Mouse (Mus musculus): Measurements from ENCODE around the gene A430078G23Rik.

The A430078G23Rik gene

DNA sequence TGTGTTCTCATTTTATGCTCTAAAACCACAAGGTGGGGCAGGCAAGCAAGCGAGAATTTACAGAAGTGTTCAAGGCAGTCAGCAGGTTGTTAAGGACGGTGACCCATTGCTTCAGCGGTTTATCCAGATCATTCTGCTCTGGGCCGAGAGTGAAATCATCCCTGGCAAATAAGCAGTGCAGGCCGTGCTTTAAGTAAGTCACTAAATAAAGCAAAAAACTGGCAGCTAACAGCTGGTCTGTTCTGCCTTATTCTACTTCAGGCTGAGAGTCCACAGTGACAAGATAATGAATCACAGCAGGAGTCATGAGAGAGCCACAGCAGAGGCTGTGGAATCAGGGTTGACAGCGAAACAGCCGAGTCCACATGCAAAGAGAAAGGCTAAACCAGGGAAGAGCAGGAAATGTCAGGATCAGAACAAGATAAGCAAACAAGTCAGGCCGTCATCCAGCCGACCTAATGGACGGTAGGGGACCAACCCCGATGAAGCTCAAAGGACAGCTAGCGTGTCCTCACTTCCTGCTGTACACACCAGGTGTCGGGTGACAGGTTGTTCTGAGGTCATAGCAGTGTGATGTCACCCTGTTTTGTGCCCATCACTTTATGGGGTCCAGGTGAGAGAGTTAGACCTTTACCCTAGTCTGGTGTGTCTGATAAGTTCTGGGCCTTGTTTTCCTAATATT lies 4.9 kb upstream of the A430078G23Rik start:
- DNase-seq (ENCODE audit: low read depth, low spot score) = no peak

DNA sequence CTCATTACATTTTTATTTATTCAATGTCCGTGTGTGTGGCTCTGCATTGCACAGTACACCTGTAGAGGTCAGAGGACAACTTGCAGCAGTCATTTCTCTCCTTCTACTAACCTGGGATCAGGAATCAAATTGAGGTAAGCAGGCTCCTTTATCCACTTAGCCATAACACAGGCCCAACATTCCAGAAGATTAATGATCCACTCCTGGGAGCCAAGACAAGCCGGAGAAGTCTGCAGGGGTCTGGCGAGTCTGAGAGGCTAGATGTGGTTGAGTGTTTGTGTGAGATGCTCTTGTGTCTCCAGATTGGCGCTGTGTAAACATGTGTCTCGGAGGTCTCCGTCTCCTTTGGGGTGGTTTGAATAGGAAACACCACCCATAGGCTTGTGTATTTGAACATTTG lies 2.5 kb upstream of the A430078G23Rik start:
- no peak for DNase-seq (ENCODE audit: low read depth, low spot score)

DNA sequence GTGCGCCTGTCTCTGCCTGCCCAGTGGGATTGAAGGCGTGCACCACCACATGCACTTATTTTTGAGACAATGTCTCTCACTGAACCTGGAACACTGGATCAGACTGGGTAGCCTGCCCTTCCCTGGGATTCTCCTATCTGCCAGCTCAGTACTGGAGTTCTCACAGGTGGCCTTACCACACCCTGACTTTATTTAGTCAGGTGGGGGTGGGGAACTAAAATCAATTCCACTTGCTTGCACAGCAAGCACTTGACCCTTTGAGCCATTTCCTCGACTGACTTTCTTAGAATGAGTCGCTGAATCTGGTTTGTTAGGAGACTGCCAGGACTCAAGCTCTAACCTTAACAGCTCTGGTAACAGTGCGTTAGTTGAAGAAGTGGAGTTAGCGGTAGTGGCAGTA lies 500 bp upstream of the A430078G23Rik start:
- no peak for DNase-seq (ENCODE audit: low read depth, low spot score)

DNA sequence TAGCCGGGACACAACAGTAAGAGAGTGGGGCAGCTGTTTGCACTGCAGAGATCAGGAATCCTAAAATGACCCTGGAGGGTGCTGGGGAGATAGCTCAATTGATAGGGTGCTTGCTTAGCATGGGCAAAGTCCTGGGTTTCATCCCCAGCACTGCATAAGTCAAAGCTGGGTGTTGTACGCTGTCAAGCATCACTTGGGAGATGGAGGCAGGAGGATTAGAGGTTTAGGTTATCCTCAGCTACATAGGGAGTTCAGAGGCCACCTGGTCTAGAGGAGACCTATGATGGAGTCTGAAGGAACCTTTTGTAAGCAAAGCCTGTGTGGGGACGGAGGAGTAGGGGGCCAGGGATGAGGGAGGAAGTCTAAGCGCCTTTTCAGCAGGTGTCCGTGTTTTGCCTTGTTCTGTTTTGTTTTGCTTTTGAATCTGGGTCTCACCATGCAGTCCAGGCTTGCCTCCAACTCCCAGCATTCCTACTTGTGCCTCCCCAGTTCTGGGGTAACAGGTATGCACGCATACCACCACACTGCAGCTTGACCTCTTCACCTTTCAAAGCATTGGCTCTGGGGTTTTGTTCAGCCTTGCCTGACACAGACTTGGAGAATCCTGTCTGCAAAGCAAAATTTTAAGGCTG lies 712 bp downstream of the A430078G23Rik start:
- peak; percentile 28 for DNase-seq (ENCODE audit: low read depth, low spot score)

DNA sequence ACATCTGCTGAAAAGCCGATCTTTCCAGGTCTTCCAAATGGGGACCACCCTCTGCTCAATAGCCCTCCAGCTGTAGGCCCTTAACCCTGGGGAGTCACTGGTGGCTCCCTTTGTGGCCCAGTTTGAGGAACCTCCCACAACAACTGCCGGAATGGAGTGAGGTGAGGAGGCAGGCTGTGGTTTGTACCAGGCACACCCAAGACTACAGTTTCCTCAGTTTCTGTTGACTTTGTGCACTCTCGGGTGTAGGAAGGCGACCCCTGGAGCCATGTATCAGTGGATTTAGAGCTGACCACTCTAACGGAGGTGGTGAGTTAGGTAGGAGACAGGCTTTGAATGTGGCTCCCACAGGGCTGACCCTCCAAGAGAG lies 1.2 kb downstream of the A430078G23Rik start:
- DNase-seq (ENCODE audit: low read depth, low spot score) = peak; percentile 63

DNA sequence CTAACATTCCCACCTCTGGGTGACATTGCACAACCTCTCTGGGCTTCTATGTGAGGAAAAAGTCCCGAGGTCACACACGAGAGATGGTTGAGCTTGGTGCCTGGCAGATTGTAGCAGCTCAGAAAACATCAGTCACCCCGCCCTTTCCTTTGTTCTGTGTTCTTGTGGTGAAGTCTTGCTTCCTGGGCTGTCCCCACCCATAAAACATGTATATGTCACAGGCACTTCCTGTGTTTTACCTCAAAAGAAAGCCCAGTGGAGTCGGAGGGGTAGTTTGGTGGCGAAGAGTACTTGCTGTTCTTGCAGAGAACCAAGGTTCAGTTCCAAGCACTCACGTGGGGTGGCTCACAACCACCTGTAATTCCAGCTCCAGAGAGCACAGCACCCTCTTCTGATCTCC lies 2.4 kb downstream of the A430078G23Rik start:
- DNase-seq (ENCODE audit: low read depth, low spot score) = peak; percentile 91

DNA sequence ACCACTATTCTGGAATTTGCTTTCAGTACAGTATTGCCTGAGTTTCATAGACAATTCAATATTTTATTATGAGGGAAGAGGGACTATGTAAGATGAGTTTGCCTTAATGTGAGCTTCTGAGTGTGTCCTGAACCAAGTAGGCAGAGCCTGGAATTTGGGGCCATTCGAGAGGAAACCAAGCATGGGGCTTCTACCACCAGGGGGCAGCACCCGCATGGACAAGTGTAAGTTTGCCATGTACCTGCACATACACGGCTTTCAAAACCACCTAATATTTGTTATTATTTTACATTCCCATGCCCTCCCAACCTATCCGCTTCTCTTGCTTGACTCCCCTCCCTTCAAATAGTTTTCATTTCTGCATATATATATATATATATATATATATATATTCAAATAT lies 4.8 kb downstream of the A430078G23Rik start:
- peak; percentile 88 for DNase-seq (ENCODE audit: low read depth, low spot score)

DNA sequence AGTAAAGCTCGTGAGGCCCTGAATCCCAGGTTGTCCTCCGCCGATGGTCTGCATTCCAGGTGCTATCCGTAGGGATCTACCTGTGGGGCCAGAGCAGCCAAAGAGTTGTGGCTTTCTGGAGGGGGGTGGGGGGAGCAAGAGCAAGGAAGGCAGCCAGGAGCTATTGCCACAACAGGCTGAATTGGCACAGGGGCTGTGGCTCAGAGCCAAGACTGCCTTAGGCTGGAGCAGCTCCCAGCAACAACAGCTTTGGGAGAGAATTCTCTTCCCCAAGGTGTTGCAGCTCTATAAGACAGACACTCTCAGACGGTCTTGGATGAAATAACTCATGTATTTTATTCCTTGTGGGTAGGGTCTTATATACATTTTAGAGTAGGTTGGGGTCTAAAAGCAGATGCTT lies 13.9 kb downstream of the A430078G23Rik start:
- DNase-seq (ENCODE audit: low read depth, low spot score) = no peak

DNA sequence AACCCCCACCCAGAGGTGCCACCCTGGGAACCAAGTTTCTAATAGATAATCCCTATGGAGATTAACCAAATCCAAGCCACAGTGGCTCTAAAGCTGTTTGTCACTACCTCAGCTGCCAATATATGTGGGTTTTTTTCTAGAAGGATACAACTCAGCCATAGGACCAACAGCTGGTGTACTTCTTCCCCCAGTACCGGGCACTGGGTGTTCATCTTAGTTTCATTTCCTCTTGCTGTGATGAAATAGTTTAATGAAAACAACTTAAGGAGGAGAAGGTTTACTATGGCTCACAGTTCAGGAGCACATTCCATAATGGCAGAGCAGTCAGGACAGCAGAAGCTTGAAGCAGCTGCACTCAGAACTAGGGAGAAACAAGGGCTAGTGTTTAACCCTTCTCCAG lies 14.9 kb downstream of the A430078G23Rik start:
- DNase-seq (ENCODE audit: low read depth, low spot score) = no peak

DNA sequence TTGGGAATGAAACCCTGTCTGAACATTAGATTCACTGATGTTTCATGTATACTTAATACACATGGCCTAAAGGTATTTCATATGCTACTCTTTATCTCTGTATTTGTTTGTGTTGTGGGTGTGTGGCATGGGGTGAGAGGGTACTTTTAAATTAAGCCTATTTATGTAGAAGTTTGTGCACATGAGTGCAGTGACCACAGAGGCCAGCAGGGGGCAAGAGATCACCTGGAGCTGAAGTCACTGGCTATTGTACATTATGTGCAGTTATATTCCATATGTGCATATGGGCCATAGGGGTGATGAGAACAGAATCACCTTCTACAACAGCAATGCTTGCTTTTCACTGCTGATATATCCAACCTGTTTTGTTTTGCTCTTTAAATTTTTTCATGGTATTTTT lies 22.5 kb downstream of the A430078G23Rik start:
- DNase-seq (ENCODE audit: low read depth, low spot score) = peak; percentile 62

DNA sequence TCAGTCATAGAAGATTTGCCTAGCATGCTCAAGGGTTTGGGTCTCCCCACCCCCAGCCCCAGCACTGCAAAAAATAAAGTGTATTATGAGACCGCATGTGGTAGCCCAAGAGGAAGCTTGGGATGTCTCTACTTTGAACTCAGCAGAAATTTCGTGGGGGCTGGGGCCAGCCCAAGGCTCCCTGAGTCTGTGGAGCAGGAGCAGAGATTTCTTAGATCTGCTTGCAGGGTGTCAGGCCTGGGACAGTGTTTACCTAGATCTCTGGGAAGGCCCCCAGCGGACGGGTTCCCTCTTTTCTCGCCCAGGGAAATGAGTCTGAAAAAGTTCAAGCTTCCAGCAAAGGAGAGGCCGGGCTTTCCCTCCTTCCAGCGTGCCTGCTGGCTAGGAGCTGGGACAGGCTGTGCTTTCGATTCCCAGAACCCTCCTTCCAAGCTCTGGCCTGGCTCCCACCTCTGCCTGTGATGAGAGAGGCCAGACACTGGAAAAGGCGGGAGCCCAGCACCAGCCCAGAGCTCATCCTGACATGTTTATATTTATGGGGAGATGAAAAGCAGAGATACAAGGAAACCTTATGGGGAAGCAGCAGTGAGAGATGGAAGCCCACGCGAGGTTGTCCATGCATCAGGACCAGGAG lies 23.5 kb downstream of the A430078G23Rik start:
- DNase-seq (ENCODE audit: low read depth, low spot score) = no peak

DNA sequence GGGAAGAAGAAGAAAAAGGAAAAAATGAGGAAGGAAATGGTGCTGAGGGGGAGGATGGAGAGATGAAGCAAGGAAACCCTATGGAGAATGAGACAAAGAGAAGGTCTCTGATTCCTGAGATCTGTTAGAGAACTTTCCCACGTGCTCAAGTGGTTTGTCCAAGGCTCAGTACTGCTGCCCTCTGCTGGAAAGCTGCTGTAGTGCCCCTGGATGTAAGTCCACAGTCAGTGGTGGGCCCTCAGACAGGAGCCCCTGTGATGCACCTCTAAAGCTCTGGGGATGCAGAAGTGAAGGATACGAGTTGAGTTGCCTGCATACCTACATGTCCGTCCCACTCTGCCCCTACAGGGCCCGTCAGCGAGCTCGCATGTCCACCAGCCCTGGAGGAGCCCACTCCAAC lies 34.1 kb downstream of the A430078G23Rik start:
- DNase-seq (ENCODE audit: low read depth, low spot score) = peak; percentile 83

DNA sequence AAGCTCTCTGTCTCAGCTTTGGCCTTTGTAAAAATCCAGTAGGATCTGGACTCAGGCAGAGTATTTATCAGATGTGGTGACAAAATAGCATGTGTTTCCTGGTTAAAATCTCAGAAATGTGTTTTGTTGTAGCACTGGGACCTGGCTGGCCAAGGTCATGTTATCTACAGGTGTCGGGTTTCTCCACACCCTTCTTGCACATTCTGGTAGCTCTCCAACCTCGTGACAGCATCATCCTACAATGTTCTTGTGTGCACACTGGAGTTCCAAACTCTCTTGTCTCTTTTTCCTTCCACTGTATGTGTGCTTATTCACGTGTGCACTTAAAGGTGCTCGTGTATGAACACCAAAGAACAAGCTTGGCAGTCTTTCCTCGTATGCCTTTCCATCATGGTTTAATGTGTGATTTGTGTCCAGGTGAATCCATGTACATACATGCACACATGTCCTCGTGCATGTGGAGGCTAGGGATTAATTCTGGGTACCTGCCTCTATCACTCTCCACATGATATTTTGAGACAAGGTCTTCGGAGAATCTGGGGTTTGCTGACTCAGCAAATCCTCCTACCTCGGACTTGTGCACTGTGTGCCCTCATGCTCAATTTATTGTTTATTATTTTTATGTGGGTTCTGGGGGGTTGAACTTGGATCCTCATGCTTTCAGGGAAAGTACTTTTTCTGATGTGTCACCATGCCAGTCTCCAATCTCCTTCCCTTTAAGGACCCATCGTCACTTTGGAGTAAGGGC lies 35.5 kb downstream of the A430078G23Rik start:
- no peak for DNase-seq (ENCODE audit: low read depth, low spot score)

DNA sequence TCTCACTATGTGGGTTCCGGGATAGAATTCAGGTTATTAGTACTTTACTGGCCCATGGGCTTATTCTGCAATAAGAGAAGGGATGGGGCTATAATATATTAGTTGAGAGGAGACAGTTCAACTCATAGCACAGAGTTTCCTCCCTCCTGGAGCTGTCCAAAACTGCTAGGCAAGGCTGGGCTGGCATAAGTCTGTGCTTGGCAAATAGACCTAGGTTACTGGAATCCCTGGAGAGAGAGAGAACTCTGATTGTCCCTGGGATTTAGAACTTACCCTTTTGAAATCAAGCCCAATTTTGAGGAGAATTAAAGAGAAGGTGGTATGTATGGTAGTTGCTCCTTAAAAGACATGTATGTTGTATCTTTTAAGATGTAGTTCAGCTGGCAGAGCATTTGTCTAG lies 36.3 kb downstream of the A430078G23Rik start:
- no peak for DNase-seq (ENCODE audit: low read depth, low spot score)

DNA sequence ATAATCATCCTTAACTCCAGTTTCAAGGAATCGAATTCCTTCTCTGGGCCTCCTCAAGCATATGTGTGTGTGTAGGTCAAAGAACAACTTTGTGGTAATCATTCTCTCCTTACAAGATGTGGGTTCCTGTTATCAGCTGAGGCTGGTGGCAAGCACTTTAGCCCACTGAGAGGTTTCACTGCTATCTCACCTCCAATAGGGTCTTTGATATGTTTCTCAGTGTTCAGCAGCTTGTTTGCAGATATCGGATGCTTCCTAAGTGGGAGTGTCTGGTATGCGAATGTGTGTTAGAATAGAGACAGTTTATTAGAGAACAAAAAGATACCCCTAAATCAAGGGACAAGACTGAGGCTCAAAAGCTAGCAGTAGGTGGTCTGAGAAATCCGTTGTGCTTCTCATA lies 39.1 kb downstream of the A430078G23Rik start:
- DNase-seq (ENCODE audit: low read depth, low spot score) = no peak

DNA sequence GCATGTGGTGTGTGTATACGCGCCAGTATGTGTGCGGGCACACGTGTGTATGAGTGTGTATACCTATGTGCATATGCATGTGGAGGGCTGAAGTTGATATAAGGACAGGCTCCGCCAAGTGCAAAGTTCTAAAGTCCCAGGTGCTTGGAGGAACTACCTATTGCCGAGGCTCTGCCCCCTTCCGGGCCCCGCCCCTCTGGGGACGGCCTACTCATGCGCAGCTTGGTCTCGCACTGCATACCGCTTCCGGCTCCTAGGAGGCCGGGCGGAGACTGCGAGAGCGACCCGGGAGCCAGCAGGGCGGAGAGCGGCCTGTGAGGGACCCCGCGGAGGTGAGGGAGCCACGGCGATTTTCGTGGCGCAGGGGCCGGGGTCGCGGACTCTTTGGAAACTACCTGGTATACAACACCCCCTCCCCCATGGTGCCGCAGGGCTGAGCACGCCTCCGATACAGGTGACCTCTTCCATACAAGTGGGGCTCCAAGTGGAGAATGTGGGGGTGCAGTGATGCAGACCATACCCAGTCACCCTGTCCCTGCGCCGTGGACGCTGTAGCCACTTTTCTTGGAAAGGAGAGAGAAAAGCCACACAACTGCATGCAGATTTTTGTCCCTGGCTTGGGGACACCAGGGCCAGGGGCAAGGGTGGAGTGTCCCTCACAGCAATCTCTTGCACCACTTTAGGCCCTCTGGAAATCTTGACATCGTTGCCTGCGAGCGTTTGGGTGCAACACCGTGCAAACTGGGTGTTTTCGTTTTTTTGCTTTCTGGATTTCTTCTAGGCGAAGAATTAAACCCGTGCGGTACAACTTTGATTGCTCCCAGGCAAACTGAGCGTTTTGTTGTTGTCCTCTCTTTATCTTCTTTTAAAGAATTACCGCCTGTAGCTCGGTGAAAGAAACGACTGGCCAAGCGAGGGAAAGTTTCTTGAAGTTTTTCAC lies 39.8 kb downstream of the A430078G23Rik start, which contains the start of gene Arhgef18:
Gene Arhgef18 (plus strand): TSS at position 236 of the 940 bp plus-strand sequence.
- DNase-seq (ENCODE audit: low read depth, low spot score) = peak; percentile 72

DNA sequence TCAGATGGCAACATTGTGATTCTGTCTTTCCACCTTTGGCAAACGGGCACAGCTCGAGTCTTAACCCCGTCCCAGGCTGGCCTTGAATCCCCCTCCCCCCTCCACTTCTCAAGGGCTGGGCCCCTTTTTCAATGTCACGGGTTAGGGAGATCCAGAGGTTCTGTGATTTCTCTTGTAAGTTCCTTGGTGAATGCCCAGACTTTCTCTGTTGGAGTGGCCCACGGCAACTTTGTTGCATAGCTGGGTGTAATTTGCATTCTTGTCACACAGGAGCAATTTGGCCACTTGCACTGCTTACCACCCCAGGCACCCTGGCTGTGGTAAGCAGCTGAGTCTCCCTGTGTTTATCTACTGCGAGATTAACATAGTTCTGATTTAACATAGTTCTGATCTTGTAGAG lies 41.4 kb downstream of the A430078G23Rik start:
- no peak for DNase-seq (ENCODE audit: low read depth, low spot score)

DNA sequence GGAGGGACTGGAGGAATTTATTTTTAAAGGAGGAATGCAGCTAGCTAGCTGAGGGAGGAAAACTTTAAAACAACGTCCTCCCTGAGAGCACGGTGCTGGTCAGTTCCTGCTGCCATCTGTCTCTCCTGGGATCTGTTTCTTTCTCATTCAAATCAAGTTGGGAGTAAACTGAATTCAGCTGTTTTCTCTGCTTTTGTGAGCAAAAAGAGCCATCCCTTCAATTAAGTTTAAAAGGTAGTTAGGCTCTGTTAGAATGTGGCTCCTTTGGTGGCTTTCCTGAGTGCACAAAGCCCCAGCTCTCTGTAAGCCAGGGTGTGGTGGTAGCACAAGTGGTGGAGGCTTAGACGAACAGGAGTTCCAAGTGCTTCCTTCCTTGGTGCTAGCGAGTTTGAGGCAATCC lies 42.0 kb downstream of the A430078G23Rik start:
- DNase-seq (ENCODE audit: low read depth, low spot score) = no peak

DNA sequence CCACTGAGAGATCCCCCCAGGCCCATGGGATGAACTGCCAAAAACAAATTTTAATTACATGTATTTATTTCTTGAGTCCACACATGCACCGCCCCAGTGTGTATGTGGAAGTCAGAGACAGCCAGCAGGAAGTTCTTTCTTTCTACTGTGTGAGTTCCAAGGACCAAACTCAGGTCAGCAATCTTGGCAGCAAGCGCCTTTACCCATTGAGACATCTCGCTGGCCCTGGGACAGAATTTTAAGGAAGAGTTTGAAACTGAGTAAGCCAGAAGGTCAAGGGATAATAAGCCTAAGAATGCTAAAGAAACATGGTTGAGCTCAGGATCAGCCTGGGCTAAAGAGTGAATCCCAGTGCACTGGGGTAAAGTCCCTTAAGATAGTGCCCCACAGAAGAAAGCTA lies 44.4 kb downstream of the A430078G23Rik start:
- no peak for DNase-seq (ENCODE audit: low read depth, low spot score)

DNA sequence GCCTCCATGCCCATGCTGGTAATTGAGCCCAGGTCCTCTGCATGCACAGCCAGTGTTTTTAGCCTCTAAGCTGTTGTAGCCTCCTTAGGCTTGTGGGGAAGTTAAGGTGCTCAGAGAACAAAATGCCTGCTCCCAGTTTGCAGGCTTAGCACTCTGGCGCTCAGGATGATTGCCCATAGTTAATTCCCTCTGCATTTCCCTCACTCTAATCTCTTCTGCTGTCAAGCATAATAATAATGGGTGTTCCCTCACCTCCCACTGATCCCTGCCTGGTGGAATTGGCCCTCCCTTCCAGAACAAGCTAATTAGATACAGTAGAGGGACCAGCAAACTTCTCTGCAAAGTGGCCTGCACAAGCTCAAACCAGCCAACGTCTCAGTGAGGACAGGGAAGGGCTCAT lies 47.3 kb downstream of the A430078G23Rik start:
- DNase-seq (ENCODE audit: low read depth, low spot score) = no peak

DNA sequence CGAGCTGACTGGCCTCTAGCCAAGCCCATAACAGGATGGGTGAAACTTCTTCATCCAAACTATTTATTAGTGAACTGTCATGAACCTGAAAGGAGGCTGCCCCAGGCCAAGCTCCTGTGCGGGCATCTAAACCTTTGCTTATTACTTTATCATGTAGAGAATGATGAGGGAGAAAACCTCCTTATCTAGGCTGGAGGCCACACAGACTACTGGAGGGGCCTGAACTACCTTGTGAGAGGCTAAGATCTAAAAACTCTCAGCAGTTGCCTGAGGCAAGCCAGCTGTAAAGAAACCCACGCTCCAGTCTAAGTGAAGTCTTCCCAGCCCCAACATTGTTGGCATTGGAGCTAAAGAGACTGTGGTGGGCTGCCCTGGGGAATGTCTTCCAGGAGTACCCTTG lies 54.2 kb downstream of the A430078G23Rik start:
- DNase-seq (ENCODE audit: low read depth, low spot score) = no peak

Measured in CD4-positive, CD25-positive, alpha-beta regulatory T cell, adult 2 months (primary cell).